In the genomic region with DNA sequence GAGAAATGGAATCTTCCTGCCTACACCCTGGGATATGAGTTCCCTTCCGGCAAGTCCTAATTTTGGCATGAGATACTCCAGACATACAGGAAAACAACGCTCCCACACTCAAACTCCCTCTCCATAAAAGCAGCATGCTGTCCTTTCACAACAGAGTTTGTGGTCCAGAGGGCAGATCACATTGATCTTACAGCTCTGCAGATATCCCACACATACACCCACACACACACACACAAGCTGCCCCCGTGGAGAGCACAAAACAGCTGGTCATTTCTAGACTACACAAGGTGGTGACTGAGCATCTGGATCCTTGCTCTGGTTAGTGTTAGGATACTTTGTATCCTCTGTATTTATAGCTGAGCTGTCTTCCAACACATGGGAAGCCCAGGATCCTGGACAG, we compare ENCODE assay signal across 14 mouse cellular contexts. TPM values are rescaled to one million over a fixed set of nuclear protein-coding genes. Genes with fewer than 3 reads are reported as not detected.
DNase-seq lines count a peak whose midpoint lies in the region; ATAC-seq and TF ChIP-seq lines count a peak whose summit lies in the region.
"Had no signal": no experiment of that assay in that cellular context is flagged by ENCODE, and none has a peak within 500 bp of the region (broad histone marks: within the 10 kb centered on the region; RNA-seq: fewer than 3 reads in every experiment).

No protein-coding gene starts in this region.

- peaks cover 23% of the 10 kb centered on the region for H3K4me1 ChIP-seq in heart, embryonic 11.5 days (ENCODE audit: control insufficient read depth, insufficient read depth, low read length)
- peaks cover 41% of the 10 kb centered on the region for H3K4me1 ChIP-seq in kidney, embryonic 15.5 days
- no peaks in the 10 kb centered on the region for H3K4me1 ChIP-seq in kidney, adult 2 months (ENCODE audit: control insufficient read depth, insufficient read depth, low read length)
- no peaks in the 10 kb centered on the region for H3K4me1 ChIP-seq in forebrain, postnatal 0 days (ENCODE audit: insufficient read depth)

- no peak for TF ChIP-seq CTCF in kidney, adult 2 months (conservative IDR thresholded peaks at IDR 0.05; ENCODE audit: insufficient read depth, insufficient read length, low read depth, low read length)
- TF ChIP-seq CTCF in forebrain, postnatal 0 days (IDR thresholded peaks at IDR 0.05; ENCODE audit: low read depth) = no peak

- no peak for DNase-seq in heart, adult 11 months
- no peak for DNase-seq in kidney, adult 2 months
- DNase-seq in ovary, adult 18-20 months (ENCODE audit: low spot score) = peak; percentile 47
- DNase-seq in ovary, postnatal 14 days (ENCODE audit: low spot score) = no peak
- DNase-seq in cerebellum, adult 9-10 months = no peak
- no peak for DNase-seq in forebrain, postnatal 0 days
- DNase-seq: cerebellum, adult 8-10 months; gastrocnemius, postnatal 14 days had no signal

- peak overlapping the region; percentile 27; the same call in 1 of the 2 replicates for H3K4me2 ChIP-seq in heart, embryonic 11.5 days
- no peak overlapping the region for H3K4me2 ChIP-seq in kidney, embryonic 15.5 days
- no peak overlapping the region for H3K4me2 ChIP-seq in forebrain, postnatal 0 days (ENCODE audit: low read depth)
- H3K4me2 ChIP-seq: hindbrain, embryonic 14.5 days; liver, embryonic 12.5 days had no signal

- no peak for TF ChIP-seq POLR2A in kidney, adult 2 months (IDR thresholded peaks at IDR 0.05; ENCODE audit: low read depth, low read length)

- no peak overlapping the region for H3K4me3 ChIP-seq in heart, embryonic 11.5 days (ENCODE audit: low read depth, low read length)
- H3K4me3 ChIP-seq in kidney, embryonic 15.5 days (replicated peaks) = no peak overlapping the region
- no peak overlapping the region for H3K4me3 ChIP-seq in kidney, adult 2 months (ENCODE audit: insufficient read depth, low read depth, low read length)
- H3K4me3 ChIP-seq in forebrain, postnatal 0 days (ENCODE audit: low read depth, low read length) = no peak overlapping the region
- H3K4me3 ChIP-seq: liver, embryonic 12.5 days had no signal

- H3K9me3 ChIP-seq in heart, embryonic 11.5 days (replicated peaks; ENCODE audit: control insufficient read depth, low read length) = no peaks in the 10 kb centered on the region
- no peaks in the 10 kb centered on the region for H3K9me3 ChIP-seq in kidney, embryonic 15.5 days (replicated peaks)
- no peaks in the 10 kb centered on the region for H3K9me3 ChIP-seq in forebrain, postnatal 0 days (ENCODE audit: low read length)
- H3K9me3 ChIP-seq: G1E; liver, embryonic 12.5 days had no signal

- no peak overlapping the region for H3K9ac ChIP-seq in heart, embryonic 11.5 days (ENCODE audit: low read depth, low read length)
- H3K9ac ChIP-seq in kidney, embryonic 15.5 days = no peak overlapping the region
- no peak overlapping the region for H3K9ac ChIP-seq in forebrain, postnatal 0 days
- H3K9ac ChIP-seq: hindbrain, embryonic 14.5 days; liver, embryonic 12.5 days had no signal

- H3K36me3 ChIP-seq in heart, embryonic 11.5 days (ENCODE audit: control insufficient read depth, insufficient read depth, low read length) = no peaks in the 10 kb centered on the region
- H3K36me3 ChIP-seq in kidney, embryonic 15.5 days = no peaks in the 10 kb centered on the region
- H3K36me3 ChIP-seq in kidney, adult 2 months (ENCODE audit: control insufficient read depth, insufficient read depth, low read length) = no peaks in the 10 kb centered on the region
- no peaks in the 10 kb centered on the region for H3K36me3 ChIP-seq in forebrain, postnatal 0 days (ENCODE audit: insufficient read depth)

- H3K27ac ChIP-seq in heart, embryonic 11.5 days (ENCODE audit: low read depth, low read length) = no peak overlapping the region
- 0 out of 2 replicates have a peak overlapping the region, but pooled peaks have one; percentile 14 for H3K27ac ChIP-seq in kidney, embryonic 15.5 days
- no peak overlapping the region for H3K27ac ChIP-seq in kidney, adult 2 months (ENCODE audit: insufficient read depth, low read depth, low read length)
- H3K27ac ChIP-seq in forebrain, postnatal 0 days (ENCODE audit: low read depth, low read length) = no peak overlapping the region
- H3K27ac ChIP-seq: hindbrain, embryonic 14.5 days; liver, embryonic 12.5 days had no signal

- no peak for ATAC-seq in heart, embryonic 11.5 days (replicated peaks; ENCODE audit: insufficient number of reproducible peaks, low FRiP score, low TSS enrichment)
- ATAC-seq in kidney, embryonic 15.5 days (replicated peaks; ENCODE audit: low FRiP score) = no peak
- no peak for ATAC-seq in forebrain, postnatal 0 days
- ATAC-seq: forebrain, embryonic 14.5 days; liver, embryonic 12.5 days had no signal

- peaks cover 6% of the 10 kb centered on the region for H3K27me3 ChIP-seq in heart, embryonic 11.5 days (ENCODE audit: control insufficient read depth, insufficient read depth, low read length)
- 0 out of 2 replicates have a peak, but pooled peaks cover 8% of the 10 kb centered on the region for H3K27me3 ChIP-seq in kidney, embryonic 15.5 days
- H3K27me3 ChIP-seq in kidney, adult 2 months (replicated peaks; ENCODE audit: control insufficient read depth, insufficient read depth, low read length) = no peaks in the 10 kb centered on the region
- no peaks in the 10 kb centered on the region for H3K27me3 ChIP-seq in forebrain, postnatal 0 days (ENCODE audit: insufficient read depth, low read length)

- WGBS in heart, embryonic 11.5 days (ENCODE audit: insufficient replicate concordance) = 51% methylated on average over 3 of the region's 3 CpGs
- WGBS in kidney, embryonic 15.5 days = 32% methylated on average over 3 of the region's 3 CpGs
- WGBS in kidney, adult 2 months = 51% methylated on average over 3 of the region's 3 CpGs
- 81% methylated on average over 3 of the region's 3 CpGs for WGBS in forebrain, postnatal 0 days

RNA-seq across cellular contexts. Expression of gene Slc7a5, which starts 32.4 kb away (rescaled TPM):
- polyA plus RNA-seq in heart, embryonic 11.5 days (2014; fragmentation: Nextera tagmentation; extraction: Ambion mirVana) = 17.0 and 18.4 TPM in 2 replicates
- polyA plus RNA-seq in kidney, embryonic 15.5 days (2015; fragmentation: Nextera tagmentation; extraction: Ambion mirVana) = 16.7 and 19.3 TPM in 2 replicates
- polyA plus RNA-seq in kidney, adult 2 months (2012; rRNA removed) = 4.3 and 4.6 TPM in 2 replicates
- total RNA-seq in forebrain, postnatal 0 days (2014; rRNA removed) = 58.1 and 99.4 TPM in 2 replicates
- 64.7 and 67.9 TPM in 2 replicates for polyA plus RNA-seq in forebrain, postnatal 0 days (2015; fragmentation: Nextera tagmentation; extraction: Ambion mirVana)

RNA-seq across cellular contexts. Expression of gene Klhdc4, which starts 45.7 kb away (rescaled TPM):
- polyA plus RNA-seq in heart, embryonic 11.5 days (2014; fragmentation: Nextera tagmentation; extraction: Ambion mirVana) = 31.0 and 31.1 TPM in 2 replicates
- polyA plus RNA-seq in kidney, embryonic 15.5 days (2015; fragmentation: Nextera tagmentation; extraction: Ambion mirVana) = 42.7 and 45.5 TPM in 2 replicates
- 14.6 and 16.4 TPM in 2 replicates for polyA plus RNA-seq in kidney, adult 2 months (2012; rRNA removed)
- total RNA-seq in forebrain, postnatal 0 days (2014; rRNA removed) = 46.1 and 51.4 TPM in 2 replicates
- 40.1 and 40.3 TPM in 2 replicates for polyA plus RNA-seq in forebrain, postnatal 0 days (2015; fragmentation: Nextera tagmentation; extraction: Ambion mirVana)
